Mouse (Mus musculus) MEL (cell line): ENCODE data around the gene Prr15l. TPM values are rescaled to one million over a fixed set of nuclear protein-coding genes. Genes with fewer than 3 reads are reported as not detected.

Experiments used
- DNase-seq: peaks from one replicate; pipeline ENCODE4 v3.0.0; 2011; ENCODE audit warnings: low read depth, low spot score
- H3K27ac ChIP-seq: 2 replicates; pipeline ENCODE4 v1.5.1; 2012; ENCODE audit warnings: low read depth, mild to moderate bottlenecking, control low read depth, low read length, moderate library complexity; ENCODE audit not compliant: control insufficient read depth
- H3K27me3 ChIP-seq, 2 experiments: fragments of 150-350 bp in 1 of 2; sonication (generic) in 1 of 2; 2 replicates each; pipeline ENCODE4 v1.6.1; 2012; ENCODE audit warnings: low read length in 2 of 2, mild to moderate bottlenecking in 2 of 2, improper control_type of control experiment in 1 of 2, moderate library complexity in 1 of 2; ENCODE audit not compliant: insufficient read depth in 2 of 2, control insufficient read depth in 1 of 2
- H3K36me3 ChIP-seq, 2 experiments: 2 replicates each; pipeline ENCODE4 v1.6.1; 2012 to 2014; ENCODE audit warnings: low read length in 2 of 2, improper control_type of control experiment in 1 of 2, inconsistent platforms in 1 of 2, mild to moderate bottlenecking in 1 of 2; ENCODE audit not compliant: insufficient read depth in 2 of 2, control insufficient read depth in 1 of 2
- H3K4me1 ChIP-seq, 2 experiments: fragments of 150-350 bp in 1 of 2; sonication (generic) in 1 of 2; 2 replicates each; pipeline ENCODE4 v1.6.1; 2012; ENCODE audit warnings: low read length in 2 of 2, improper control_type of control experiment in 1 of 2, mild to moderate bottlenecking in 1 of 2; ENCODE audit not compliant: insufficient read depth in 2 of 2, control insufficient read depth in 1 of 2
- H3K4me3 ChIP-seq, 2 experiments: fragments of 150-350 bp in 1 of 2; sonication (generic) in 1 of 2; 2 replicates each; pipeline ENCODE4 v1.5.1; 2012; ENCODE audit warnings: low read depth in 2 of 2, low read length in 2 of 2, mild to moderate bottlenecking in 2 of 2, moderate library complexity in 2 of 2, control low read depth in 1 of 2, improper control_type of control experiment in 1 of 2; ENCODE audit not compliant: control insufficient read depth in 1 of 2, insufficient read depth in 1 of 2
- H3K79me2 ChIP-seq: 2 replicates; pipeline ENCODE4 v1.6.1; 2012; ENCODE audit warnings: mild to moderate bottlenecking, low read length, moderate library complexity; ENCODE audit not compliant: control insufficient read depth, poor library complexity, insufficient read depth
- H3K9ac ChIP-seq: 2 replicates; pipeline ENCODE4 v1.6.1; 2012; ENCODE audit warnings: low read depth, mild to moderate bottlenecking, control low read depth, low read length, moderate library complexity; ENCODE audit not compliant: control insufficient read depth, poor library complexity, severe bottlenecking
- H3K9me3 ChIP-seq: fragments of 150-350 bp; sonication (generic); replicated peaks from 2 replicates; pipeline ENCODE4 v1.6.1; 2012; ENCODE audit warnings: mild to moderate bottlenecking, low read length, improper control_type of control experiment, moderate library complexity; ENCODE audit not compliant: insufficient read depth
- CHD1 ChIP-seq: IDR thresholded peaks from 2 replicates; pipeline ENCODE4 v1.6.1; 2012; ENCODE audit warnings: low read depth, mild to moderate bottlenecking, inconsistent platforms, low read length, improper control_type of control experiment
- CHD2 ChIP-seq: IDR thresholded peaks from 2 replicates; pipeline ENCODE4 v1.6.1; 2011; ENCODE audit warnings: low read length, improper control_type of control experiment
- CTCF ChIP-seq, 3 experiments: IDR thresholded peaks in 2 of 3; conservative IDR thresholded peaks in 1 of 3; 2 replicates each; pipeline ENCODE4 v1.5.1; 2011 to 2012; ENCODE audit warnings: low read length in 3 of 3, low read depth in 2 of 3, mild to moderate bottlenecking in 2 of 3, improper control_type of control experiment in 1 of 3, inconsistent platforms in 1 of 3, mixed read lengths in 1 of 3, moderate library complexity in 1 of 3; ENCODE audit not compliant: control insufficient read depth in 1 of 3, insufficient read depth in 1 of 3, poor library complexity in 1 of 3, severe bottlenecking in 1 of 3
- E2F4 ChIP-seq: IDR thresholded peaks from 2 replicates; pipeline ENCODE4 v1.6.1; 2011; ENCODE audit warnings: low read depth, low read length, improper control_type of control experiment, borderline replicate concordance
- ELF1 ChIP-seq: IDR thresholded peaks from 2 replicates; pipeline ENCODE4 v1.6.1; 2014; ENCODE audit warnings: low read depth, mild to moderate bottlenecking, inconsistent platforms, low read length, improper control_type of control experiment, moderate library complexity
- ETS1 ChIP-seq: IDR thresholded peaks from 2 replicates; pipeline ENCODE4 v1.6.1; 2012; ENCODE audit warnings: low read depth, mild to moderate bottlenecking, inconsistent platforms, low read length, improper control_type of control experiment, moderate library complexity
- GABPA ChIP-seq: IDR thresholded peaks from 2 replicates; pipeline ENCODE4 v1.6.1; 2012; ENCODE audit warnings: low read depth, mild to moderate bottlenecking, inconsistent platforms, low read length, improper control_type of control experiment, moderate library complexity
- GATA1 ChIP-seq: IDR thresholded peaks from 2 replicates; pipeline ENCODE4 v1.6.1; 2011; ENCODE audit warnings: low read depth, low read length, improper control_type of control experiment
- KAT2A ChIP-seq: conservative IDR thresholded peaks from 2 replicates; pipeline ENCODE4 v1.6.1; 2012; ENCODE audit warnings: low read depth, low read length, improper control_type of control experiment, inconsistent platforms
- MAFK ChIP-seq: IDR thresholded peaks from 2 replicates; pipeline ENCODE4 v1.6.1; 2011; ENCODE audit warnings: low read depth, mild to moderate bottlenecking, low read length, improper control_type of control experiment, borderline replicate concordance
- MAX ChIP-seq: IDR thresholded peaks from 2 replicates; pipeline ENCODE4 v1.6.1; 2011; ENCODE audit warnings: low read length, improper control_type of control experiment
- MAZ ChIP-seq: IDR thresholded peaks from 2 replicates; pipeline ENCODE4 v1.6.1; 2012; ENCODE audit warnings: low read depth, mild to moderate bottlenecking, inconsistent platforms, low read length, improper control_type of control experiment
- MEF2A ChIP-seq: IDR thresholded peaks from 2 replicates; pipeline ENCODE4 v1.6.1; 2014; ENCODE audit warnings: low read depth, mild to moderate bottlenecking, inconsistent platforms, low read length, improper control_type of control experiment; ENCODE audit not compliant: poor library complexity, insufficient replicate concordance, severe bottlenecking; ENCODE audit errors: extremely low read depth
- MXI1 ChIP-seq: IDR thresholded peaks from 2 replicates; pipeline ENCODE4 v1.6.1; 2011; ENCODE audit warnings: mild to moderate bottlenecking, low read depth, low read length, improper control_type of control experiment
- MYB ChIP-seq: IDR thresholded peaks from 2 replicates; pipeline ENCODE4 v1.6.1; 2011; ENCODE audit warnings: mild to moderate bottlenecking, low read depth, low read length, improper control_type of control experiment
- NELFE ChIP-seq: IDR thresholded peaks from 2 replicates; pipeline ENCODE4 v1.6.1; 2011; ENCODE audit warnings: low read depth, low read length, improper control_type of control experiment
- NRF1 ChIP-seq: IDR thresholded peaks from 2 replicates; pipeline ENCODE4 v1.6.1; 2014; ENCODE audit warnings: low read depth, mild to moderate bottlenecking, inconsistent platforms, low read length, improper control_type of control experiment, moderate library complexity; ENCODE audit not compliant: poor library complexity, insufficient read depth, severe bottlenecking
- POLR2AphosphoS2 ChIP-seq: IDR thresholded peaks from 2 replicates; pipeline ENCODE4 v1.6.1; 2011; ENCODE audit warnings: low read length, improper control_type of control experiment
- POLR2AphosphoS5 ChIP-seq: IDR thresholded peaks from 2 replicates; pipeline ENCODE4 v1.6.1; 2012; ENCODE audit warnings: low read depth, borderline replicate concordance, mild to moderate bottlenecking, inconsistent platforms, low read length, moderate library complexity, mixed read lengths
- RAD21 ChIP-seq: IDR thresholded peaks from 2 replicates; pipeline ENCODE4 v1.6.1; 2011; ENCODE audit warnings: mild to moderate bottlenecking, low read depth, low read length, improper control_type of control experiment
- RCOR1 ChIP-seq: IDR thresholded peaks from 2 replicates; pipeline ENCODE4 v1.6.1; 2012; ENCODE audit warnings: low read depth, mild to moderate bottlenecking, inconsistent platforms, low read length, improper control_type of control experiment
- SIN3A ChIP-seq: IDR thresholded peaks from 2 replicates; pipeline ENCODE4 v1.6.1; 2012; ENCODE audit warnings: low read length, improper control_type of control experiment, inconsistent platforms
- TAL1 ChIP-seq: IDR thresholded peaks from 2 replicates; pipeline ENCODE4 v1.6.1; 2012; ENCODE audit warnings: mild to moderate bottlenecking, inconsistent platforms, low read length, moderate library complexity, mixed read lengths
- TBP ChIP-seq: IDR thresholded peaks from 2 replicates; pipeline ENCODE4 v1.8.0; 2011; ENCODE audit warnings: low read depth, low read length, improper control_type of control experiment
- TCF12 ChIP-seq: IDR thresholded peaks from 2 replicates; pipeline ENCODE4 v1.6.1; 2014; ENCODE audit warnings: low read depth, mild to moderate bottlenecking, inconsistent platforms, low read length, improper control_type of control experiment, moderate library complexity
- UBTF ChIP-seq: IDR thresholded peaks from 2 replicates; pipeline ENCODE4 v1.6.1; 2012; ENCODE audit warnings: low read depth, mild to moderate bottlenecking, inconsistent platforms, low read length, improper control_type of control experiment, moderate library complexity, borderline replicate concordance; ENCODE audit not compliant: insufficient read depth
- USF1 ChIP-seq: IDR thresholded peaks from 2 replicates; pipeline ENCODE4 v1.6.1; 2014; ENCODE audit warnings: low read depth, mild to moderate bottlenecking, inconsistent platforms, low read length, improper control_type of control experiment, moderate library complexity
- ZKSCAN1 ChIP-seq: IDR thresholded peaks from 2 replicates; pipeline ENCODE4 v1.6.1; 2012; ENCODE audit warnings: low read depth, mild to moderate bottlenecking, inconsistent platforms, low read length, improper control_type of control experiment, moderate library complexity
- ZNF384 ChIP-seq: IDR thresholded peaks from 2 replicates; pipeline ENCODE4 v1.6.1; 2012; ENCODE audit warnings: low read depth, mild to moderate bottlenecking, inconsistent platforms, low read length, improper control_type of control experiment
- polyA plus RNA-seq, 2 experiments: library from polyadenylated mRNA; stranded (reverse) in 1 of 2; unstranded in 1 of 2; fragments of >175 nt in 1 of 2; fragments of >200 nt in 1 of 2; gene quantifications; 2 replicates each; pipeline versions ENCODE4 v1.2.1 to v1.2.4; 2012; ENCODE audit warnings: low replicate concordance in 2 of 2, low read depth in 1 of 2; ENCODE audit not compliant: insufficient read length in 2 of 2, insufficient read depth in 1 of 2, missing spikeins in 1 of 2
- total RNA-seq: library from RNA; depleted of rRNA; stranded (reverse); fragments of 300-350 nt; gene quantifications from 2 replicates; pipeline ENCODE4 v1.2.3, GENCODE M21; 2012

Gene Prr15l
- total and polyA plus RNA-seq, 3 experiments, result 0.08 to 0.19 TPM; not detected in 1

DNA sequence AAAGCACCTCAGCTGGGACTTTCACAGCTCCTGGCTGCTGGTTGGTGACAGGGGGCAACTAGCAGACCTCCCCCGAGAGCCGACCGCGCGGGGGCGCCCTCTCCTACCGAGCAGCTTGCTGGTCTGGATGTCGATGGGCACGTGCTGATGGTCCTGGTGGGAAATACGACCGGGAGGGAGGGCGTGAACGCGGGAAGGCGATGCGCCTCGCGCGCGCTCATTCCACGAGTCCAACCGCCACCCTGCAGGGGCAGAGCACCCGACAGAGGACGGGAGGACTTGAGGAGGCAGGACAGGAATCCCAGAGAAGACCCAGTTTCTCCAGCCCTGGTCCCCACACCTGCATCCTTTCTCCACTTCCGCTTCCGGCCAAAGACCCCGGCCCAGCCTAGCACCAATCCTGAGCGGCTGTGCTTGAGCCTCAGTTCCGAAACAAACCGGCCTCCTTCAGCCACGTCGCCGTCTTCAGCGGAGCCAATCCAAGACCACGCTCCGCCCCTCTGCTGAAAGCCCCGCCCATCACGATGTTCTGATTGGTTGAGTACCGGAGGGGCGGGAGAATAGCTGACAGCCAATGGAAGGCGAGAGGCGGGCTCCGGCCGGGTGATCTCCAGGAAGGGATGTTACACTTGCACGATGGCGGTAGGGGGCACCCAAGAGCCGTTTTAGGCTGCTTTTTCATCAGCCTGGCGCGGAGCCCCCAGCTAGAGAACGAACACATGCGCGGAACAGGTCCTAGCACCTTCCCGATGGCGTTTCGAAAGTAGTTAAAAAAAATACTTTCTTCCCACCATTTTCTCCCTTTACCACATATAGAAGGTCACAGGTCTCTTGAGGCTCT lies 11.6 kb upstream of the Prr15l start, which contains the start of gene Cdk5rap3 (continued):
- TF ChIP-seq POLR2AphosphoS5, result 0 out of 2 replicates have a peak, but pooled peaks have one; percentile 42
- no peak for TF ChIP-seq CHD2
- TF ChIP-seq E2F4, result peak; percentile 57; the same call in 1 of the 2 replicates
- TF ChIP-seq CTCF (IDR thresholded peaks at IDR 0.05 in 2 of 3, conservative IDR thresholded peaks at IDR 0.05 in 1 of 3; ENCODE audit: control insufficient read depth in 1 of 3, insufficient read depth in 1 of 3, low read depth in 2 of 3, low read length in 3 of 3, poor library complexity in 1 of 3, severe bottlenecking in 1 of 3), result peak; percentile 68 to 99 (median 93)
- peak; percentile 93 for TF ChIP-seq ELF1
- 0 out of 2 replicates have a peak, but pooled peaks have one; percentile 32 for TF ChIP-seq TCF12
- TF ChIP-seq SIN3A, result peak; percentile 82
- TF ChIP-seq MXI1, result peak; percentile 91
- no peak for TF ChIP-seq TAL1
- no peak for TF ChIP-seq ZKSCAN1
- TF ChIP-seq NELFE, result peak; percentile 82
- 0 out of 2 replicates have a peak, but pooled peaks have one; percentile 21 for TF ChIP-seq RCOR1
- TF ChIP-seq, all 39 proteins: peak for 27

DNA sequence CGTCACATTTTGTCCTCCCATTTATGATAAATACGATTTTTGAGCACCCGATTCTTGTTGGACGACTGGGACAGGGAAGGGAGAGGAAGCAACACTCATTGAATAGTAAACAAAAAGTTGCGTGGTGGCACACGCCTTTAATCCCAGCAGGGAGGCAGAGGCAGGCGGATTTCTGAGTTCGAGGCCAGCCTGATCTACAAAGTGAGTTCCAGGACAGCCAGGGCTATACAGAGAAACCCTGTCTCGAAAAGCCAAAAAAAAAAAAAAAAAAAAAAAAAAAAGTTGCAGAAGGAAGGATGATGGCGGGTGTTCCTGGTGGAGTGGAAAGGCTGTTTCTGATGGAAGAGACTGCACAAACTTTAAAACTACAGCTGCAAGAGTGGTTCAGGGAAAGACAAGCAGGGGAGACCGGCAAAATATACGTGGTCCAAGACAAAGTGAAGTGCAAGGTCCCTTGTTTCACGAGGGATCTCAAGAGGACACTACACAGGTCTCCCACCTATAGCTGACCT lies 11.0 kb upstream of the Prr15l start:
- Histone ChIP-seq H3K27me3 (no peaks in the 10 kb centered on the region), H3K9ac (peak overlapping the region; percentile 75), H3K4me1 (peaks cover 2 to 23% of the 10 kb centered on the region in 2 experiments; a peak in 3 of 4 replicates), H3K36me3 (peaks cover 0 to 6% of the 10 kb centered on the region in 2 experiments; a peak in 2 of 4 replicates), H3K79me2 (peaks cover 4% of the 10 kb centered on the region), H3K9me3 (no peaks in the 10 kb centered on the region), H3K27ac (peak overlapping the region; percentile 81), H3K4me3 (peak overlapping the region; percentile 54 to 64)
- TF ChIP-seq ETS1 (0 out of 2 replicates have a peak, but pooled peaks have one; percentile 3), E2F4 (no peak), USF1 (no peak), MYB (no peak), UBTF (no peak), ZKSCAN1 (0 out of 2 replicates have a peak, but pooled peaks have one; percentile 30), NELFE (no peak), RCOR1 (no peak), MEF2A (no peak), ELF1 (no peak), MAZ (peak; percentile 20; the same call in 1 of the 2 replicates), RAD21 (no peak), MXI1 (no peak), ZNF384 (peak; percentile 89), GABPA (no peak), NRF1 (no peak), SIN3A (no peak; the same call in 1 of the 2 replicates), TCF12 (0 out of 2 replicates have a peak, but pooled peaks have one; percentile 4), CHD2 (no peak), KAT2A (no peak), MAFK (no peak), POLR2AphosphoS2 (no peak), TBP (no peak), GATA1 (no peak), MAX (peak; percentile 9; the same call in 1 of the 2 replicates), CHD1 (no peak)
- DNase-seq, result no peak
